Mouse (Mus musculus) lung, postnatal 25 days (tissue): Measurements from ENCODE around the gene Fscn3.

ENCODE experiments used
- DNase-seq: peaks from one replicate; pipeline ENCODE4 v3.0.0; 2022; ENCODE audit warnings: low spot score

Gene Fscn3

GRCm38 (mm10) chr6:28428290-28428689, 701 bp downstream of the Fscn3 start, which contains the start of gene Gcc1:
TSS of gene Gcc1 (minus strand) at chr6:28428390.
- DNase-seq: no peak

DNA sequence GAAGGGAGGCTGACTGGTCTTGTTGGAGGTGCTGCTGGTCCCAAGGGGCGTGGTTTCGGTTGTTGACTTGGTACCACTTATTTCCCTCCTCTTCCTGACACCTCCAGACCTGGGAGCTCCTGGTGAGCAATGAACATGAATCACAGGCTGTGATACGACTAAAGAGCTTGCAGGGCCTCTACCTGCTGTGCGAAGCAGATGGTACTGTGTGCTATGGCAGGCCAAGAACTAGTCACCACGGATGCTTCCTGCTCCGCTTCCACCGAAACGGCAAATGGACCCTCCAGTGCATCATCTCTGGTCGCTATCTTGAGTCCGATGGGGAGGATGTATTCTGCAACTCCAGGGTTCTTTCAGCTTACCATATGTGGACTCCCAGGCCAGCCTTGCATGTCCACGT, 2.3 kb downstream of the Fscn3 start:
- DNase-seq: no peak

DNA sequence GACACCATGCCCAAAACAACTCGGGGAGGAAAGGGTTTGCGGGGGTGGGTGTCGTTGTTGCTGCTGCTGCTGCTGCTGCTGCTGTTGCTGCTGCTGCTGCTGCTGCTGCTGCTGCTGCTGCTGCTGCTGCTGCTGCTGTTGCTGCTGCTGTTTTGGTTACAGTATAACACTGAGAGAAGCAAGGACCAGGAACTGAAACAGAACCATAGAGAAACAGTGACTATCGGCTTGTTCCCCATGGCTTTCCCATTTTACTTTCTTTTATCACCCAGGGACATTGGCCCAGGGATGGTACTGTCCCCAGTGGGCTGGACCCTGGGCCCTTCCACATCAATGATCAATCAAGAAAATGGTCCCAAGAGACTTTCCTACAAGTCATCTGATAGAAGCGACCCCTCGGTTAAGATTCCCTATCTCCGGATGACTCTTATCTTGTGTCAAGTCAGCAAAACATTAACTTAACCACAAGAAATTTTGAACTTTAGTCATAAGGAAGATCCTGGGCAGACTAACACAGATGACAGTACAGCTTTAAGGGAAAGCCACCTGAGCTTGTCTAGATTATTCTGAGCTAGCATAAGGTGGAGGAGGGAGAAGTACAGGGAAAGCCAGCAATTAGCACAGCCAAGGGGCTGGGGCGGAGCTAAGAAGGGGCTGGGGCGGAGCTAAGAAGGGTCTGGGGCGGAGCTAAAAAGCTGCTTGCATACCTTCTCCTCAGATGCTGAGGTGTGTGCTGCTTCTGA, 3.4 kb downstream of the Fscn3 start:
- no peak for DNase-seq

- no peak for DNase-seq
These were observed 3.9 kb downstream of the Fscn3 start for GRCm38 (mm10) chr6:28431538-28431855.

DNA sequence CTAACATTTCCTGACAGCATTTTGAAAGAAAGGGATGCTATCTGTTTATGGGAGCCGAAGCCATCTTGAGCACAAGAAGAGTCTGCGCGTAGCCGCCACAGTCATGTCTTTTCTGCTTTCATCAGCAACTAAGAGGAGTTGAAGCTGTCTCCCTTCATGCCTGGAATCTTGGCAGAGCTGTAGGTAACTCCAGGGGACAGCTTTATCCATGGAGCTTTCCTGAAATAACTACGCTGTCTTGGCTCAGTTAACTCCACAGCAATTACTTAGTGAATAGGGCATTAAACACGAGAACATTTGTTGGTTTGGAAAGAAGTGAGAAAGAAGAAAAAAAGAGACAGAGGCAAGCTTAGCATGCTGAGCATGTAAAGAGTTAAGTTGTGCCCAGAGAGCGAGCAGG, 20.3 kb downstream of the Fscn3 start:
- DNase-seq: no peak

DNA sequence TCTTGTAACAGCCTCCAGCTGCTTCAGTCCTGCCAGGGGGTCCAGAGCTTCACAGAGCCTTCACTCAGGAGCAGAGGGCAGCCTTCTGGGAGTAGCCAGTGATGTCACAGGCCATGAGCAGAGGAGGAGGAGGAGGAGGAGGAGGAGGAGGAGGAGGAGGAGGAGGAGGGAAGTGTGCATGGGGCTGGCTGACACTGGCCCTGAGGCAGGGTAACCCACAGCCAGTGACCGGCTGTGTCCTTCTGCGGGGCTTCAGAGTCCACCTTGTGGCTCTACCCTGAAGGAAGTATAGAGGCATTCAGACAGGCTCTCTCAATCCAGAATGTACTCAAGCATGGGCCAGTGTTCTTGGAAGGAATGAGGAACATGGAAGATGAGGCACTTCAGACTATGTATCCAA, 21.7 kb downstream of the Fscn3 start, which contains the start of gene Pax4:
Pax4 (minus strand) TSS at position 101 of the 400 bp plus-strand sequence.
- no peak for DNase-seq

GRCm38 (mm10) chr6:28450481-28450880, 22.9 kb downstream of the Fscn3 start:
- DNase-seq: no peak

DNA sequence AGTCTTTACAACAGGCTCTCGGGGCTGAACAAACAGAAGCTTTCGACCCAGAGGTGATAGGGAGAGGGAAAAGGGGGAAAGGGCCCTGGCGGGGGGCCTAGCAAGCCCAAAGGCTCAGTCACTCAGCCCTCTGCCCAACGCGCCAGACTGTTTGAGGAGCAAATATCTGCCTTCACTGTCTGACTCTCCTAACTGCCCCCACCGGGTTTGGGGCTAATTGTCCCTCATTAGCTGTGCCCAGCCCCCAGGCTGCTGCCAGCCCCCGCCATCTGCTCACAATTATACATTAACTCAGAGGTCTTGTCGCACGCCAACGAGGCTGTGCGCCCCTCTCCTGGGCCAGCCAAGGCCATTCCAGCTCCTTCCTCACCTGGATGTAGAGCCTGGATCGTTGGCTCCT, 23.4 kb downstream of the Fscn3 start:
- DNase-seq: no peak

DNA sequence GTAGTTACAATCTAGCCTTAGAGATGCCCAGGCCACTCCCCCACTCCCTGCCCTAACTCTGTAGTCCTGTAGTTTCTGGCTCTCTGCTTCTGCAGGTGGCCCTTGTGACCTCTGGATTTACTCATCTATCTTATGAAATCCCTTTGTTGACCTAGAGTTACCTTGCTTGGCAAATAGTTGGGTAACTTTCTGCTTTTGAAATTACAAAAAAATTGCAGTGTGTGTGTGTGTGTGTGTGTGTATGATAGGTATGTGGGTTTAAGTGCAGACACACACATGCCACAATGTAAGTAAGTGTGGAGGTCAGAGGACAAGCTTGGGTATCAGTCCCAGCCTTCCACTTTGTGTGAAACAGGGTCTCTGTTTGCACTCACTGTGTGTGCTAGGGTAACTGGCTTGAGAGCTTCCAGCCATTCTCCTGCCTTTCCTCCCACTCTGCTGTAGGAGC, 31.7 kb downstream of the Fscn3 start:
- DNase-seq: no peak

DNA sequence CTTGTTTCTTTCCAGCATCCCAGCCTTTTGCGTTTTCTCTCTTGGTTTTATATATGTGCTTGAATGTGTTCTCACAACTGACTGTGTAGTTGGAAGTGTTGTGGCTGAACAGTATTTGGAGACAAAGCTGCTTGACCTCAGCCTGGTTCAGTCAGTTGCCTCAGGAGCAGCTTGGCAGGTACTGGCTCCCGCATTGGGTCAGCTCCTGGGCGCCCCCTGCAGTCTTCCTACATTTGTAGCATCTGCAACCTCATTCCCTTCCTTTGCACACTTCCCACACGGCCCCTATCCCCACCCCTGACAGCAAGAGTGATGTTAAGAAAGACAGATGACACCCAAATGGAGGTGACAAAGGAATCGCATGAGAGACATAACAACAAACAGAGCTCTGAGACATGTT, 32.9 kb downstream of the Fscn3 start:
- peak; percentile 71 for DNase-seq

DNA sequence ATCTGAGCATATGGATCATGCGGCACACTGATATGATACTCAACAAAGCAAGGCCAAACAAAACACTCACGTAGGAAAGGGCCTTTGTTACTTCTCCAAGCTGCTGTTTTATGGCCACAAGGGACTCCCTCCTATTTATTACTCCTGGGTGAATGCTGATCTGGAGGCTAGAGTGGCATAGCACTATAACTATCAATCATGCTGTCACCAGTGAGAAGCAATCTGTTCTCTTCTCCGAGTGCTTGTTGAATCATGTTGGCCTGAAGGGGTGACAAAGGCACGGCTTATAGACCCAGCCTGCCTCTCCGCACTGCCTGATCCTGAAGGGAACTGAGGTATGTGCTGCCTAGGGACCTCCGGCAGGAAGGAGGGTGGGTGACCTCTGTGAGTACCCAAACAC, 37.0 kb downstream of the Fscn3 start:
- no peak for DNase-seq

GRCm38 (mm10) chr6:28470017-28470602, 42.5 kb downstream of the Fscn3 start:
- DNase-seq: no peak

- no peak for DNase-seq
These were observed 43.0 kb downstream of the Fscn3 start for GRCm38 (mm10) chr6:28470621-28471020.

GRCm38 (mm10) chr6:28471284-28472035, 43.9 kb downstream of the Fscn3 start:
- DNase-seq: no peak

GRCm38 (mm10) chr6:28474211-28474610, 46.6 kb downstream of the Fscn3 start:
- DNase-seq: no peak

- DNase-seq: no peak
These were observed 47.2 kb downstream of the Fscn3 start, which contains the start of gene Snd1 for GRCm38 (mm10) chr6:28474839-28475238. TSS of gene Snd1 (plus strand) at chr6:28475139.

- DNase-seq: peak; percentile 100
These were observed 52.5 kb downstream of the Fscn3 start for GRCm38 (mm10) chr6:28479865-28480751.

- no peak for DNase-seq
These were observed 53.3 kb downstream of the Fscn3 start for GRCm38 (mm10) chr6:28480752-28481492.

- DNase-seq: no peak
These were observed 55.2 kb downstream of the Fscn3 start for GRCm38 (mm10) chr6:28482711-28483315.

DNA sequence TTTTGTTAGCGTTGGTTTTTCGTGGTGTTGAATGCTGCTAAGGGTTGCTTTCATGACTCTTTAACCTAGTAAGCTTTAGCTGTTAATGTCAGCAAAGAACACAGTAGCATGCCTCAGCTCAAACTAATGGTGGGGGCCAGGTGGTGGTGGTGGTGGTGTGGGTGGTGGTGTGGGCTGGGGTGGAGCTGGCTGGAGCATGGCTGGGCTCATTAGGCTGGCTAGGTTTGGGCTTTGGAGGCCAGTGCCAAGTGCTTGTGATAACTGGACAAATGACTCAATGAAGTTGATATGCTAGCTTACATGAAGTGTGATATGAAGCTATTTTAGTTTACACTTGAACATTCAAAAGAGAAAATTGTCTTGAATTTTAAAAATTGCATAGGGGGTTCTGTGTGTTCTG, 58.4 kb downstream of the Fscn3 start:
- DNase-seq: no peak

GRCm38 (mm10) chr6:28486471-28486870, 58.9 kb downstream of the Fscn3 start:
- DNase-seq: no peak
